Mouse (Mus musculus): ENCODE data around the gene Brd1. TPM values are rescaled to one million over a fixed set of nuclear protein-coding genes. Genes with fewer than 3 reads are reported as not detected.
"Not testable (repeated sequence)": the region's sequence is repeated elsewhere in the genome, so short reads cannot be mapped to it uniquely, and the experiment has no call there.

Gene Brd1
- polyA plus RNA-seq, 1 experiment from 2014 or later = 20.8 TPM

DNA sequence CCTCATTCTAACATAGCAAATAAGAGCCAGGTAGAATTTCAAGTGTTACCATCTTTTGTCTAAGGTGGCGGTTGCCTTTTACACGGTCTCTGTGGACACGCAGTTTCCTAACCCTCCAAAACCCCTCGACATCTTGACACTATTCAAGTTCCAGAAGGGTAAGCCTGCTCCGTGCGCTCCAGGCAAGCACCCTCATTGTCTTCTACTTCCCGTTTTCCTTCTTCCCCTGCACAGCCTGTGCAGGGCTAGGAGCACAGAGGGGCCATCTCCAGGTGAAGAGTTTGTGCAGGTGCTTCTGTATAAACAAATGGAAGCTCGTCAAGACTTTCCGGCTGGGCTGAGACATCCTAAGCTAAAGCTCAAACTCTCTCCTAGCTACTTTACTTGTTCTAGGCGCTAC is 16.0 kb upstream of the Brd1 start:
- ATAC-seq (replicated peaks) = no peak
- 93% methylated on average over 10 of the region's 10 CpGs for WGBS
- Histone ChIP-seq H3K9me3 (no peaks in the 10 kb centered on the region), H3K36me3 (replicated peaks) (no peaks in the 10 kb centered on the region), H3K4me2 (no peak overlapping the region), H3K27ac (no peak overlapping the region), H3K4me1 (peaks cover 28% of the 10 kb centered on the region), H3K9ac (no peak overlapping the region), H3K4me3 (no peak overlapping the region), H3K27me3 (replicated peaks) (no peaks in the 10 kb centered on the region)

- H3K36me3 ChIP-seq (replicated peaks); H3K4me2 ChIP-seq; H3K27ac ChIP-seq; H3K9ac ChIP-seq; H3K27me3 ChIP-seq (replicated peaks); H3K9me3 ChIP-seq; H3K4me3 ChIP-seq; ATAC-seq (replicated peaks): not testable (repeated sequence)
- peaks cover 24% of the 10 kb centered on the region for H3K4me1 ChIP-seq
- WGBS = 94% methylated on average over 8 of the region's 8 CpGs
These were observed 15.6 kb upstream of the Brd1 start for GRCm38 (mm10) chr15:88749617-88750016.

DNA sequence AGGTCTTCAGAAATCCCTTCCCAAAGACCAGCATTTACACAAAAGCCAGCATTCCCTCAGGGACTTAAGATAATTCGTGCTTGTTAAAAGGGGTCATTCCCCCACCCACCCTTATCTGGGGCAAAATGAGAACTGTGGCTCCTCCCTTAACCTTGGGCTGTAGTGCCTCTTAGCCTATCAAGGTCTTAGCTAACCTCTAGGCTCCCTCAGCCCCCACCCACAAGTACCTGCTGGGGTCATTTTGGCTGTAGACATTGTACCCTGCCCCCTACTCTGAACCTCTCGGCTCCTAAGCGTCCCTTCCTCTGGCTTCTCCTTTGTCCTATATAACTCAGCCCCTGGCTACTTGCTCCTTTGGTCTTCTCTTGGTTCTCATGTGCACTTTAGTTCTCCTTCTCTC is 11.9 kb upstream of the Brd1 start:
- no peak overlapping the region for H3K4me2 ChIP-seq
- H3K27ac ChIP-seq = no peak overlapping the region
- ATAC-seq (replicated peaks) = no peak
- WGBS = 67% methylated on average over 3 of the region's 3 CpGs
- no peaks in the 10 kb centered on the region for H3K9me3 ChIP-seq
- no peaks in the 10 kb centered on the region for H3K27me3 ChIP-seq (replicated peaks)
- peaks cover 7% of the 10 kb centered on the region for H3K4me1 ChIP-seq
- no peaks in the 10 kb centered on the region for H3K36me3 ChIP-seq (replicated peaks)
- no peak overlapping the region for H3K4me3 ChIP-seq
- H3K9ac ChIP-seq = no peak overlapping the region

- Histone ChIP-seq H3K4me3 (no peak overlapping the region), H3K4me1 (peaks cover under 1% of the 10 kb centered on the region), H3K27me3 (replicated peaks) (no peaks in the 10 kb centered on the region), H3K27ac (no peak overlapping the region), H3K36me3 (replicated peaks) (no peaks in the 10 kb centered on the region), H3K9me3 (no peaks in the 10 kb centered on the region), H3K4me2 (no peak overlapping the region), H3K9ac (no peak overlapping the region)
- ATAC-seq (replicated peaks) = no peak
- 91% methylated on average over 3 of the region's 3 CpGs for WGBS
These were observed 11.3 kb upstream of the Brd1 start for GRCm38 (mm10) chr15:88745347-88745746.

- not testable (repeated sequence) for ATAC-seq (replicated peaks); H3K9ac ChIP-seq; H3K4me3 ChIP-seq; H3K36me3 ChIP-seq (replicated peaks); H3K27me3 ChIP-seq (replicated peaks); H3K4me2 ChIP-seq; H3K4me1 ChIP-seq; H3K27ac ChIP-seq; H3K9me3 ChIP-seq
- WGBS = 89% methylated on average over 5 of the region's 5 CpGs
These were observed 9.3 kb upstream of the Brd1 start for GRCm38 (mm10) chr15:88743371-88743770.

GRCm38 (mm10) chr15:88741366-88741765 is 7.3 kb upstream of the Brd1 start:
- ATAC-seq (replicated peaks) = no peak
- H3K4me2 ChIP-seq = no peak overlapping the region
- no peaks in the 10 kb centered on the region for H3K36me3 ChIP-seq (replicated peaks)
- H3K9ac ChIP-seq = no peak overlapping the region
- H3K9me3 ChIP-seq = no peaks in the 10 kb centered on the region
- H3K4me3 ChIP-seq = no peak overlapping the region
- H3K27ac ChIP-seq = no peak overlapping the region
- 43% methylated on average over 6 of the region's 6 CpGs for WGBS
- no peaks in the 10 kb centered on the region for H3K4me1 ChIP-seq
- no peaks in the 10 kb centered on the region for H3K27me3 ChIP-seq (replicated peaks)

- no peak for ATAC-seq (replicated peaks)
- 54% methylated on average over 2 of the region's 2 CpGs for WGBS
- peaks cover 6% of the 10 kb centered on the region for H3K4me1 ChIP-seq
These were observed 4.4 kb upstream of the Brd1 start for GRCm38 (mm10) chr15:88738466-88738865.

DNA sequence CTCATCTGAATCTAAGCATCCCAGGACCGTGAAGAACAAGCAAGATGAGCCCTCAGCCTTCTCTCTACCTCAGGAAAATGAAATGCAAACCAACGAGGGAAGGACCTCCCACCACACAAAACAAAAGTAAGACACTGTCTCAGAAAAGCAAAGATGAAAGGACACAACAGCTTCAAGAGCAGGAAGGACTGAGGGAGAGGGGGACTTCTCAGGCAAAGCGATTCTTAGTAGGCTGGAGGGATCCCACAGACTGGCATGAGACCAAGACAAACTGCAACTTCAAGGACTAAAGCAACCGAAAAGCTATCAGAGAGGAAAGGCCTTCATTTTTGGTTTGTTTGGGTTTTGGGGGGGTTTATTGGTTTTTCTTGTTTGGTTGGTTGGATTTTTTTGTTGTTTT is 2.1 kb upstream of the Brd1 start:
- H3K9ac ChIP-seq = no peak overlapping the region
- H3K4me3 ChIP-seq = no peak overlapping the region
- H3K9me3 ChIP-seq = no peaks in the 10 kb centered on the region
- WGBS = 68% methylated on average over 4 of the region's 4 CpGs
- no peaks in the 10 kb centered on the region for H3K36me3 ChIP-seq (replicated peaks)
- H3K27me3 ChIP-seq (replicated peaks) = no peaks in the 10 kb centered on the region
- no peak overlapping the region for H3K27ac ChIP-seq
- no peak for ATAC-seq (replicated peaks)
- H3K4me1 ChIP-seq = peaks cover 22% of the 10 kb centered on the region
- no peak overlapping the region for H3K4me2 ChIP-seq

More at GRCm38 (mm10) chr15:88738466-88738865, 4.4 kb upstream of the Brd1 start:
- Histone ChIP-seq H3K4me2 (no peak overlapping the region), H3K4me3 (no peak overlapping the region), H3K27me3 (replicated peaks) (no peaks in the 10 kb centered on the region), H3K9me3 (no peaks in the 10 kb centered on the region), H3K9ac (no peak overlapping the region), H3K36me3 (replicated peaks) (no peaks in the 10 kb centered on the region), H3K27ac (no peak overlapping the region)

DNA sequence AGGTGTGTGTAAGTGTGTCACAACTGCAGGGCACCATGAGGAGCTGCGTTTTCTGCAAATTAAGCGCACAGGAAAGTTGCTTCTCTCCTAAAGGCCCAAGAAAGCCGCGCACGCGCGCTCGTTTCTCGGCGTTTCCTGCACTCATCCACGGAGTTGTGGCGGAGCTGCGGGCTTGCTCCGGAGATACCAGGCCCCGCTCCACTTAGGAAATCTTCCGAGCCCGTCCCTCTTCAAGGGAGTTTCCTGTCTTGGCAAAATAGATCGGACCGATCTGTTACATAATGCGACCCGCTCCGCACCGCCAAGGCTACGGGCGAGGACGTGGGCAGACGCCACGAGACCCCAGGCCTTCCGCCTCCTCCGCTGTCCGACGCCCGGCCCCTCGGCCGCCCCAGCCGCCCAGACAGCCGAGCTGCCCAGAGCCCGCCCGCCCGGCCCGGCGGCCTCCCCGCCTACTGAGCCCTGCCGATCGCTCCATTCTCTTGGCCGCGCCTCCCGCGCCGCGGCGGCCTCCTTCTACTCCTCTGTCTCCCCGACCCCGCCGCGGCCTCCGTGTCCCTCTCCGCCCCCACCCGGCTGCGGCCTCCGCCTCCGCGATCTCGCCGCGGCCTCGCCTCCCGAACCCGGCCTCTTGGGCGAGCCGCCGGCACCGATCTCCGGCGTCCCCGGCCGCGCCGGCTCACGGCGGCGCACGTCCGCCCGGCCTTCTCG is 837 bp downstream of the Brd1 start:
- peak; percentile 53 for ATAC-seq (replicated peaks)
- Histone ChIP-seq H3K4me3 (peak overlapping the region; percentile 96), H3K9ac (peak overlapping the region; percentile 94), H3K4me1 (peaks cover 34% of the 10 kb centered on the region), H3K27ac (peak overlapping the region; percentile 88), H3K27me3 (replicated peaks) (no peaks in the 10 kb centered on the region), H3K36me3 (replicated peaks) (peaks cover 16% of the 10 kb centered on the region), H3K4me2 (peak overlapping the region; percentile 64), H3K9me3 (no peaks in the 10 kb centered on the region)
- under 1% methylated on average over 72 of the region's 86 CpGs for WGBS

- peak overlapping the region; percentile 64 for H3K4me2 ChIP-seq
- ATAC-seq (replicated peaks) = no peak
- peak overlapping the region; percentile 96 for H3K4me3 ChIP-seq
- no peak overlapping the region for H3K27ac ChIP-seq
- no peaks in the 10 kb centered on the region for H3K27me3 ChIP-seq (replicated peaks)
- H3K36me3 ChIP-seq (replicated peaks) = peaks cover 19% of the 10 kb centered on the region
- peaks cover 34% of the 10 kb centered on the region for H3K4me1 ChIP-seq
- H3K9me3 ChIP-seq = no peaks in the 10 kb centered on the region
- H3K9ac ChIP-seq = peak overlapping the region; percentile 94
- WGBS = 27% methylated on average over 15 of the region's 15 CpGs
These were observed 1.5 kb downstream of the Brd1 start for GRCm38 (mm10) chr15:88732405-88733020.

DNA sequence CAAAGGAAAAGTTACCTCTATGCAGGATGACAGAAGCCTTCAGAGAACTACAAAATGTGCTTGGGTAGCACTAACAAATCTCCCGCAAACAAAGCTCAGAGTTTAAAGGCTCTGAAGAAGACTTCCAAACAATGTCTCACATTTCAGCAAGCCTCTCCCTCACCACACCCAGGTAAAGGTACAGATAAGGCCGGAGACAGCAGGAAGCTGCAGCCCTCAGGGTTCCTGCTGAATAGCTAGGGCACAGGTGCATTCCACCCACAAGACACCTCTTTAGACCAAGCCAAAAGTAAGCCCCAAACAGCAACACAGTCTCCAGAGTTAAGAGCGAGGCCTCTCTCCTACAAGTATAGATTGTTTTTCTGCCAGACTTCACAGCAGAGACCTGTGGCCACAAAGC is 3.3 kb downstream of the Brd1 start:
- H3K9ac ChIP-seq = no peak overlapping the region
- H3K36me3 ChIP-seq (replicated peaks) = peaks cover 28% of the 10 kb centered on the region
- no peaks in the 10 kb centered on the region for H3K9me3 ChIP-seq
- no peak for ATAC-seq (replicated peaks)
- H3K4me2 ChIP-seq = no peak overlapping the region
- H3K27me3 ChIP-seq (replicated peaks) = no peaks in the 10 kb centered on the region
- H3K4me1 ChIP-seq = peaks cover 34% of the 10 kb centered on the region
- no peak overlapping the region for H3K27ac ChIP-seq
- 86% methylated on average over 3 of the region's 3 CpGs for WGBS
- no peak overlapping the region for H3K4me3 ChIP-seq

DNA sequence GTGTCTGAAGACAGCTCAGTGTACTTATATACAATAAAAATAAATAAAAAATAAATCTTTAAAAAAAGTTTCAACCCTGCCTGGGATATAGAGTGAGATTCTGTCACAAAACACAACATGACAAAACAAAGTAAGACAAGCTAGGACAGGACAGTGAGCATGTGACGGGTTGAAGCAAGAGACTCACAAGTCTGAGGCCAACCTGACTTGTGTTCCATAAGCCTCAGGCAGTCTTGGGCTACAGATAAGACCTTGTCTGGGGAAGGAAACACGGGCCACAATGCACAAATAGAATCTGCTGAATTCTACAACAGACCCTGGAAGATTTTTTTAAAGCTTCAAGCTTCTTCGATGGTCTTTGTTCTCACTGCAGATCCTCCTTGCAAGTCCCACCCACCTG is 6.8 kb downstream of the Brd1 start:
- Histone ChIP-seq H3K4me2 (no peak overlapping the region), H3K9ac (no peak overlapping the region), H3K4me1 (peaks cover 25% of the 10 kb centered on the region), H3K36me3 (replicated peaks) (peaks cover 30% of the 10 kb centered on the region), H3K9me3 (no peaks in the 10 kb centered on the region), H3K27me3 (replicated peaks) (no peaks in the 10 kb centered on the region), H3K4me3 (no peak overlapping the region), H3K27ac (no peak overlapping the region)
- 90% methylated on average over 3 of the region's 3 CpGs for WGBS
- no peak for ATAC-seq (replicated peaks)

DNA sequence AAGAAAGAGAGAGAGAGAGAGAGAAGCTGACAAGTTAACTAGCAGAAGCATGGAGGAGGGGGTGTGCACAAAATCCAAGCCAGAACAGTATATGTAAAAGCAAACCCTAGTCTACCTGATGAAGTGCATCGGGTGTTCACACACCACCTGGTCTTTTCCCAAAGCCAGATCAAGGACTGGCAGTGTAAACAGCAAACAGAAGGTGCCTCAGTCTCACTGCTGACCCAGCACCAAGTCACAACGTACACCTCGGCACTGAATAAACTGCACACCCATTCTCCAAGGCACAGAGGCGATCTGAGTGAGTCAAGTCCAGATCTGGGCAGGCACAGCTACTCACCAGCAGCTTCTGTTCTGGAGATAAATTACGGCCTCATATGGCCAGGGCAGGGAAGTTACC is 9.0 kb downstream of the Brd1 start:
- no peak for ATAC-seq (replicated peaks)
- Histone ChIP-seq H3K4me3 (no peak overlapping the region), H3K27ac (no peak overlapping the region), H3K4me1 (peaks cover 16% of the 10 kb centered on the region; the same call in 1 of the 2 replicates), H3K36me3 (replicated peaks) (peaks cover 37% of the 10 kb centered on the region), H3K9ac (no peak overlapping the region), H3K27me3 (replicated peaks) (no peaks in the 10 kb centered on the region), H3K9me3 (no peaks in the 10 kb centered on the region), H3K4me2 (no peak overlapping the region)
- 86% methylated on average over 5 of the region's 5 CpGs for WGBS

Measured in midbrain, embryonic 15.5 days (tissue).